Mouse (Mus musculus): ENCODE results near the gene Ust. TPM values are rescaled to one million over a fixed set of nuclear protein-coding genes. Genes with fewer than 3 reads are reported as not detected.

Ust gene
- total and polyA plus RNA-seq, 3 experiments, result not detected

- in situ Hi-C loops (cut with MboI; ENCODE audit: low pct_ligation_motif_present, low pct_unique_long_range_greater_than_20kb, low sequenced_read_pairs), result no loop called here
- Histone ChIP-seq H3K79me2 (replicated peaks; ENCODE audit: control insufficient read depth, extremely low read depth, insufficient read depth, poor library complexity, severe bottlenecking) (no peaks in the 10 kb centered on the region), H3K27ac (ENCODE audit: insufficient read depth, low read depth) (no peak overlapping the region), H3K4me2 (ENCODE audit: insufficient read depth, low read depth, poor library complexity, severe bottlenecking) (no peak overlapping the region), H3K27me3 (replicated peaks) (no peaks in the 10 kb centered on the region), H3K4me3 (replicated peaks in 1 of 3; ENCODE audit: low read depth in 2 of 3, low read length in 2 of 3, poor library complexity in 1 of 3) (no peak overlapping the region), H3K9me3 (replicated peaks; ENCODE audit: low read length) (peaks cover 10% of the 10 kb centered on the region), H3K36me3 (replicated peaks in 1 of 2; ENCODE audit: control insufficient read depth in 1 of 2, insufficient read depth in 1 of 2, low read length in 1 of 2) (no peaks in the 10 kb centered on the region), H3K9ac (ENCODE audit: insufficient read depth, low read depth) (no peak overlapping the region), H3K4me1 (ENCODE audit: control insufficient read depth in 1 of 2, insufficient read depth in 2 of 2) (peaks cover 0 to 7% of the 10 kb centered on the region in 2 experiments; a peak in 2 of 4 replicates)
- DNase-seq (ENCODE audit: extremely low read depth), result no peak
- dilution Hi-C loops (cut with MboI; ENCODE audit: extremely low pct_ligation_motif_present, extremely low pct_unique_long_range_greater_than_20kb, low sequenced_read_pairs), result no loop called here
- TF ChIP-seq JUN (IDR thresholded peaks at IDR 0.05; ENCODE audit: insufficient read depth, low read depth, low read length) (no peak), NRF1 (IDR thresholded peaks at IDR 0.05; ENCODE audit: low read depth, low read length) (no peak), E2F4 (IDR thresholded peaks at IDR 0.05; ENCODE audit: insufficient replicate concordance, low read depth, low read length) (no peak), RCOR1 (conservative IDR thresholded peaks at IDR 0.05; ENCODE audit: low read depth, low read length) (no peak), SIN3A (IDR thresholded peaks at IDR 0.05; ENCODE audit: low read length) (no peak), PAX5 (IDR thresholded peaks at IDR 0.05; ENCODE audit: low read length) (no peak), POLR2A (IDR thresholded peaks at IDR 0.05; ENCODE audit: low read depth, low read length) (no peak), ETS1 (conservative IDR thresholded peaks at IDR 0.05; ENCODE audit: low read depth, low read length) (no peak), TBP (conservative IDR thresholded peaks at IDR 0.05; ENCODE audit: low read depth, low read length) (no peak), USF2 (conservative IDR thresholded peaks at IDR 0.05; ENCODE audit: low read depth, low read length) (no peak), KAT2A (IDR thresholded peaks at IDR 0.05; ENCODE audit: insufficient replicate concordance, low read length) (no peak), ZMIZ1 (IDR thresholded peaks at IDR 0.05; ENCODE audit: low read depth, low read length) (no peak), IRF4 (IDR thresholded peaks at IDR 0.05; ENCODE audit: low read depth, low read length) (no peak), HCFC1 (IDR thresholded peaks at IDR 0.05; ENCODE audit: low read depth, low read length) (no peak), MAFK (IDR thresholded peaks at IDR 0.05; ENCODE audit: insufficient replicate concordance, low read length) (no peak)
These were observed 4.9 kb downstream of the Ust start for GRCm38 (mm10) chr10:8513690-8514089.

- in situ Hi-C loops (cut with MboI; ENCODE audit: low pct_ligation_motif_present, low pct_unique_long_range_greater_than_20kb, low sequenced_read_pairs) (no loop called here), dilution Hi-C loops (cut with MboI; ENCODE audit: extremely low pct_ligation_motif_present, extremely low pct_unique_long_range_greater_than_20kb, low sequenced_read_pairs) (no loop called here)
- Histone ChIP-seq H3K79me2 (replicated peaks; ENCODE audit: control insufficient read depth, extremely low read depth, insufficient read depth, poor library complexity, severe bottlenecking) (no peaks in the 10 kb centered on the region), H3K27ac (ENCODE audit: insufficient read depth, low read depth) (no peak overlapping the region), H3K9me3 (replicated peaks; ENCODE audit: low read length) (no peaks in the 10 kb centered on the region), H3K4me3 (replicated peaks in 1 of 3; ENCODE audit: low read depth in 2 of 3, low read length in 2 of 3, poor library complexity in 1 of 3) (no peak overlapping the region), H3K9ac (ENCODE audit: insufficient read depth, low read depth) (no peak overlapping the region), H3K4me2 (ENCODE audit: insufficient read depth, low read depth, poor library complexity, severe bottlenecking) (no peak overlapping the region), H3K27me3 (replicated peaks) (no peaks in the 10 kb centered on the region), H3K4me1 (ENCODE audit: control insufficient read depth in 1 of 2, insufficient read depth in 2 of 2) (peaks cover 0 to 7% of the 10 kb centered on the region in 2 experiments; a peak in 2 of 4 replicates), H3K36me3 (replicated peaks in 1 of 2; ENCODE audit: control insufficient read depth in 1 of 2, insufficient read depth in 1 of 2, low read length in 1 of 2) (no peaks in the 10 kb centered on the region)
- no peak for TF ChIP-seq USF2 (conservative IDR thresholded peaks at IDR 0.05; ENCODE audit: low read depth, low read length)
- TF ChIP-seq HCFC1 (IDR thresholded peaks at IDR 0.05; ENCODE audit: low read depth, low read length), result no peak
- DNase-seq (ENCODE audit: extremely low read depth), result no peak
These were observed 6.4 kb downstream of the Ust start for GRCm38 (mm10) chr10:8512222-8512621.

All from CH12.LX (cell line).